Mouse (Mus musculus): Measurements from ENCODE around the gene 2210407C18Rik. TPM values are rescaled to one million over a fixed set of nuclear protein-coding genes. Genes with fewer than 3 reads are reported as not detected.

The 2210407C18Rik gene
- not detected in 2 replicates for polyA plus RNA-seq (2015; fragmentation: Nextera tagmentation; extraction: Ambion mirVana)

DNA sequence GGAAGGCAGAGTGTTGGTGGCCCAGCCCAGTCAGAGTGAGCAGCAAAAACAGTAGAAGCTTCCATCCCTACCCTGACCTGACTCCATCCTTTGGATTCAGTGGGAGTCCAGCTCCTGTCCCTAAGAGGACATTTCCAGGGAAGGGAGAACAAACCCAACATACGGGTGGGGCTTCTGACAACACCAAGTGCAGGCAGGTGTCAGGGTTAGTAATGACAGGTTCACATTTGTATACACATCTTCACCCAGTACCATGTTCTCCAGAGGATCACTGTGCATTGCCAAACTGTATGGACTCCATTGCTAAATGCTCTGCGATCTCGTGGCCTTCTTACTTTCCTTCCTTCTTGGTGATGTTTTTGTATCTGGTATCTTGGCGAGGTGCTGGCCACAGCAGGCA, at the start of gene 2210407C18Rik:
Gene 2210407C18Rik (minus strand): TSS at position 101 of the 400 bp plus-strand sequence.
- Histone ChIP-seq H3K9ac (ENCODE audit: low read depth, low read length) (no peak within 1 kb of the TSS), H3K4me2 (ENCODE audit: low read depth, low read length) (no peak within 1 kb of the TSS), H3K27ac (ENCODE audit: low read length) (no peak within 1 kb of the TSS), H3K36me3 (ENCODE audit: control insufficient read depth, insufficient read depth) (no peaks in the 10 kb centered on the region), H3K4me3 (ENCODE audit: low read depth, low read length) (no peak within 1 kb of the TSS), H3K4me1 (ENCODE audit: control insufficient read depth, low read depth, low read length) (no peaks in the 10 kb centered on the region), H3K9me3 (replicated peaks; ENCODE audit: control insufficient read depth, low read length) (no peaks in the 10 kb centered on the region), H3K27me3 (ENCODE audit: control insufficient read depth, insufficient read depth, low read depth, low read length) (no peaks in the 10 kb centered on the region)
- no peak for ATAC-seq (ENCODE audit: low read depth)
- WGBS (ENCODE audit: insufficient replicate concordance): 63% methylated on average over 4 of the region's 4 CpGs

DNA sequence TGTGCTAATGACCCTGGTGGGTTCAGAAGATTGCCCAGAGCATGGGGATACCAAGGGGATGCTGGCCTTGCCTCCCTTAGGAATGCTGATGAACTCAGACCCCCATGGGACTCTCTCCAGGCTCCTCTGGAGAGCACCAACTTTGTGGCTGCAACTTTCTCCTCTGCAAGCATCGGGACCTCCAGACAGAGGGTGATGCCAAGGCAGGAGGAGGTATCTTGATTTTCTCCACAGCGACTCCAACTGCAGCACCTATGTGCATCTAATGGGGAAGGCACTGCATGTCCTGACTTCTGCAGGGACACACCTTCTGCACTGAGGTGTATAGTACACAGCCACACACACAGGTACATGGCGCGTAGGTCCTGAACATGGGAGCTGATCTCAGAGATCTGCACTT, 42.7 kb upstream of the 2210407C18Rik start, which contains the start of gene Olfr322:
Gene Olfr322 (plus strand): TSS at position 187 of the 400 bp plus-strand sequence.
- no peak for ATAC-seq (ENCODE audit: low read depth)
- H3K9ac ChIP-seq (ENCODE audit: low read depth, low read length): no peak within 1 kb of the TSS
- no peaks in the 10 kb centered on the region for H3K36me3 ChIP-seq (ENCODE audit: control insufficient read depth, insufficient read depth)
- no peaks in the 10 kb centered on the region for H3K4me1 ChIP-seq (ENCODE audit: control insufficient read depth, low read depth, low read length)
- 75% methylated on average over 4 of the region's 4 CpGs for WGBS (ENCODE audit: insufficient replicate concordance)
- H3K4me3 ChIP-seq (ENCODE audit: low read depth, low read length): no peak within 1 kb of the TSS
- no peak within 1 kb of the TSS for H3K4me2 ChIP-seq (ENCODE audit: low read depth, low read length)
- no peaks in the 10 kb centered on the region for H3K27me3 ChIP-seq (ENCODE audit: control insufficient read depth, insufficient read depth, low read depth, low read length)
- no peaks in the 10 kb centered on the region for H3K9me3 ChIP-seq (replicated peaks; ENCODE audit: control insufficient read depth, low read length)
- H3K27ac ChIP-seq (ENCODE audit: low read length): no peak within 1 kb of the TSS

DNA sequence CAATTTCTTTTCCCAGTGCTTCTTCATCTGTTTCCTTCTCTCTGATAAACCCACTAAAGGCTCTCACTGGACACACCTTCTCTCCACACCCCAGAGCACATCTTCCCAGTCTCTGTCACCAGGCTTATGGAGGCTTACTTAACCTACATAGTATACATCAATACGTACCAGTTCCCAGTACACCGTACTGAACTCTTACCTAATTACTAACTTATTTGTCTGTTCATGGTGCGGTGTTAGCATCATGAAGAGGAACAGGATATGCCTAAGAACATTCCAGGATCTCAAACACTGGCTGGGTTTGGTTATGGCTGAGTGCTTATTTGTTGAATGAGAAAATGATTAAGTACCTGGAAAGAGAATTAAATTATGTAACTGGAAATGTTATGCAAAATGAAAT, 39.3 kb upstream of the 2210407C18Rik start:
- Histone ChIP-seq H3K9ac (ENCODE audit: low read depth, low read length) (no peak overlapping the region), H3K27me3 (ENCODE audit: control insufficient read depth, insufficient read depth, low read depth, low read length) (no peaks in the 10 kb centered on the region), H3K9me3 (replicated peaks; ENCODE audit: control insufficient read depth, low read length) (no peaks in the 10 kb centered on the region), H3K4me3 (ENCODE audit: low read depth, low read length) (no peak overlapping the region), H3K27ac (ENCODE audit: low read length) (no peak overlapping the region), H3K36me3 (ENCODE audit: control insufficient read depth, insufficient read depth) (peaks cover 17% of the 10 kb centered on the region), H3K4me2 (ENCODE audit: low read depth, low read length) (no peak overlapping the region), H3K4me1 (ENCODE audit: control insufficient read depth, low read depth, low read length) (no peaks in the 10 kb centered on the region)
- no peak for ATAC-seq (ENCODE audit: low read depth)
- 85% methylated on average over 3 of the region's 3 CpGs for WGBS (ENCODE audit: insufficient replicate concordance)

DNA sequence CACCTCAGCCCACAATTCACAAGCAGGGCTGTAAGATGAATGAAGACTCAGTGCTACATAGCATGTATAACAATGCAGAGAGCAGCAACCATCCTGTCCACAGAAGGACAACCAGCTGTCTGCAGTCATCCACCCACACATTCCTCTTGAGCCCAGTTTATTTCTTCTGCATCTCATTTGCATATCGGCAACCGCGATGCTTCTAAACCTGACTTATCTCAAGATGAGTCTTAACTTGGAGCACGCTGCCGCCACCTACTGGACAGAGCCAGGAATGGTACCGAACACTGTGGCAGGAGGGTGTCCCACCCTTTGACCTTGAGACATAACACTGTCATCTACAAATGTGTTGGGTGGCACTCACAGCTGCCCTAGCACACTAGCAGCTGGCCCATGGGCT, 27.5 kb upstream of the 2210407C18Rik start:
- Histone ChIP-seq H3K4me3 (ENCODE audit: low read depth, low read length) (peak overlapping the region; percentile 40), H3K27me3 (ENCODE audit: control insufficient read depth, insufficient read depth, low read depth, low read length) (no peaks in the 10 kb centered on the region), H3K9ac (ENCODE audit: low read depth, low read length) (peak overlapping the region; percentile 50), H3K27ac (ENCODE audit: low read length) (peak overlapping the region; percentile 100), H3K4me1 (ENCODE audit: control insufficient read depth, low read depth, low read length) (peaks cover 18% of the 10 kb centered on the region), H3K4me2 (ENCODE audit: low read depth, low read length) (peak overlapping the region; percentile 73), H3K9me3 (replicated peaks; ENCODE audit: control insufficient read depth, low read length) (no peaks in the 10 kb centered on the region), H3K36me3 (ENCODE audit: control insufficient read depth, insufficient read depth) (peaks cover 34% of the 10 kb centered on the region)
- ATAC-seq (ENCODE audit: low read depth): no peak
- WGBS (ENCODE audit: insufficient replicate concordance): 25% methylated on average over 6 of the region's 6 CpGs

DNA sequence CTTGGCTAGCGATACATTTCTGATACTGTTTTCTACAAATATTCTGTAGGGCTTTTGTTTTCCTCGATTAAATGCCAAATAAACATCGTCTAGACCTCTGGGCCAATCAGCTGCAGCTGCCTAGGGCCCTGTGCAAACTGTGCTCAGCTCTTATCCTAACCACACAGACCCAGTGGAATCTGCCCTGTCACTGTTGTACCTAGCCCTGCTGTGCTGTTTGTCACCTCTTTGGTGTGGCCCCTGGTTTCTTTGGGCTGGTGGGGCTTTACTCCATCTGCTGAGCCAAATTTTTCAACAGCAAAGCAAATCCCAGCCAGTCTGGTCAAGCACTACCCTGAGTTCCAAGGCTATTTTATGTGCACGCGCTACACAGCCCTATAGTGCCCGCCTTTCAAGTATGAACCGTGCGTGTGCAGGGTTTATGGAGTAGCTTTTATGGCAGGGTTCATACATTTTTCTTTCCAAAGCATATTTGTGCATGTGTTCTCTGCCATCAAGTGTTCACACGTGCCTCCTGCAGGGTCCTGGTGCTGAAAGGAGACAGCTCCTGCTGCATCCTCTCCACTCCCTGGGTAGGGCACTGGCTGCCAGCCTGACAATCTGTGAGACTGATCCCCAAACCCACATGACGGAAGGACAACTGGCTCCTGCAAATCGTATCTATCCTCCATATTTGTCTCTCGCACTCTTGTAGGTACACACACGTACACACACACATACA, 25.9 kb upstream of the 2210407C18Rik start:
- peak overlapping the region; percentile 73 for H3K4me2 ChIP-seq (ENCODE audit: low read depth, low read length)
- peak; percentile 98 for ATAC-seq (ENCODE audit: low read depth)
- peaks cover 24% of the 10 kb centered on the region for H3K36me3 ChIP-seq (ENCODE audit: control insufficient read depth, insufficient read depth)
- H3K9me3 ChIP-seq (replicated peaks; ENCODE audit: control insufficient read depth, low read length): no peaks in the 10 kb centered on the region
- H3K4me3 ChIP-seq (ENCODE audit: low read depth, low read length): peak overlapping the region; percentile 73
- H3K27me3 ChIP-seq (ENCODE audit: control insufficient read depth, insufficient read depth, low read depth, low read length): no peaks in the 10 kb centered on the region
- peak overlapping the region; percentile 100 for H3K27ac ChIP-seq (ENCODE audit: low read length)
- H3K9ac ChIP-seq (ENCODE audit: low read depth, low read length): peak overlapping the region; percentile 89
- 37% methylated on average over 13 of the region's 13 CpGs for WGBS (ENCODE audit: insufficient replicate concordance)
- peaks cover 19% of the 10 kb centered on the region for H3K4me1 ChIP-seq (ENCODE audit: control insufficient read depth, low read depth, low read length)

DNA sequence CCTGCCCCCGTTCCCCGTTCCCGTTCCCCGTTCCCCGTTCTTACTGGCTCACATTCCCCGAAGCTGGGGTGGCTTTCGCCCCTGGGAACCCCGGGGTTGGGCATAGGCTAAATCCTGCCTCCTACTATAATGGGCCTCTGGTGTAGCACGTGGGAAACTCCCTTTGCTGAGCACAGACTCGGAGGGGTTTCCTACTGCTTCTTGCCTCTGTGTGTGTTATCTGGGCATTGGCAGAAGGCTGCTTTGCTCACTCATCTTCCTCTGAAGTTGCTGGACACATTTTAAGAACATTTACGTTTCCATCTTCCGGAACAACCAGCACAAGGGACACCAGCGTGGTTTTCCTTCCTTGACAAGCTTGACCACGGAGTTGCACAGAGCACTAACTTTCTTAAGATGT, 25.2 kb upstream of the 2210407C18Rik start:
- Histone ChIP-seq H3K4me3 (ENCODE audit: low read depth, low read length) (peak overlapping the region; percentile 73), H3K27me3 (ENCODE audit: control insufficient read depth, insufficient read depth, low read depth, low read length) (no peaks in the 10 kb centered on the region), H3K9me3 (replicated peaks; ENCODE audit: control insufficient read depth, low read length) (no peaks in the 10 kb centered on the region), H3K36me3 (ENCODE audit: control insufficient read depth, insufficient read depth) (peaks cover 21% of the 10 kb centered on the region), H3K4me1 (ENCODE audit: control insufficient read depth, low read depth, low read length) (peaks cover 21% of the 10 kb centered on the region), H3K27ac (ENCODE audit: low read length) (peak overlapping the region; percentile 100), H3K9ac (ENCODE audit: low read depth, low read length) (peak overlapping the region; percentile 89), H3K4me2 (ENCODE audit: low read depth, low read length) (peak overlapping the region; percentile 73)
- ATAC-seq (ENCODE audit: low read depth): peak; percentile 75
- 6% methylated on average over 14 of the region's 14 CpGs for WGBS (ENCODE audit: insufficient replicate concordance)

DNA sequence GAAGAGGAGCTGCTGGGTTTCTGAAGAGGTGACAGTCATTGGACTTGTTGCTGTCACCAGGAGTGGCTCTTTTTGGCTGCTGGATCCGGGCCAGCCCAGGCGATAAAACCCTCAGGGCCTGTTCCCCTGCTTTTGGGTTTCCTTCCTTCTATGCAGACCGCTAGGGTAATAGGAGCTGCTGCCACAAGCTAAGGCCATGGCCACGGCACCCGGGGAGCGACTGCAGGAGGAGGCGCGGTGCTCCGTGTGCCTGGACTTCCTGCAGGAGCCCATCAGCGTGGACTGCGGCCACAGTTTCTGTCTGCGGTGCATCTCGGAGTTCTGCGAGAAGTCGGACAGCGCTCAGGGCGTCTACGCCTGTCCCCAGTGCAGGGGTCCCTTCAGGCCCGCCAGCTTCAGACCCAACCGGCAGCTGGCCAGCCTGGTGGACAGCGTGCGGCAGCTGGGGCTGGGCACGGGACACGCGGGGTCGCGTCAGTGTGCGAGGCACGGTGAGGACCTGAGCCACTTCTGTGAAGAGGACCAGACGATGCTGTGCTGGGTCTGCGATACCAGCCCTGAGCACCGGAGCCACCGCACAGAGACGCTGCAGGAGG, 24.5 kb upstream of the 2210407C18Rik start, which contains the start of gene Trim58:
Gene Trim58 (plus strand): TSS at position 194 of the 596 bp plus-strand sequence.
- H3K9ac ChIP-seq (ENCODE audit: low read depth, low read length): peak within 1 kb of the TSS; percentile 89
- no peaks in the 10 kb centered on the region for H3K27me3 ChIP-seq (ENCODE audit: control insufficient read depth, insufficient read depth, low read depth, low read length)
- ATAC-seq (ENCODE audit: low read depth): peak; percentile 17
- H3K4me1 ChIP-seq (ENCODE audit: control insufficient read depth, low read depth, low read length): peaks cover 21% of the 10 kb centered on the region
- WGBS (ENCODE audit: insufficient replicate concordance): under 1% methylated on average over 34 of the region's 34 CpGs
- H3K4me3 ChIP-seq (ENCODE audit: low read depth, low read length): peak within 1 kb of the TSS; percentile 73
- H3K9me3 ChIP-seq (replicated peaks; ENCODE audit: control insufficient read depth, low read length): no peaks in the 10 kb centered on the region
- peak within 1 kb of the TSS; percentile 73 for H3K4me2 ChIP-seq (ENCODE audit: low read depth, low read length)
- H3K36me3 ChIP-seq (ENCODE audit: control insufficient read depth, insufficient read depth): peaks cover 14% of the 10 kb centered on the region
- peak within 1 kb of the TSS; percentile 100 for H3K27ac ChIP-seq (ENCODE audit: low read length)

DNA sequence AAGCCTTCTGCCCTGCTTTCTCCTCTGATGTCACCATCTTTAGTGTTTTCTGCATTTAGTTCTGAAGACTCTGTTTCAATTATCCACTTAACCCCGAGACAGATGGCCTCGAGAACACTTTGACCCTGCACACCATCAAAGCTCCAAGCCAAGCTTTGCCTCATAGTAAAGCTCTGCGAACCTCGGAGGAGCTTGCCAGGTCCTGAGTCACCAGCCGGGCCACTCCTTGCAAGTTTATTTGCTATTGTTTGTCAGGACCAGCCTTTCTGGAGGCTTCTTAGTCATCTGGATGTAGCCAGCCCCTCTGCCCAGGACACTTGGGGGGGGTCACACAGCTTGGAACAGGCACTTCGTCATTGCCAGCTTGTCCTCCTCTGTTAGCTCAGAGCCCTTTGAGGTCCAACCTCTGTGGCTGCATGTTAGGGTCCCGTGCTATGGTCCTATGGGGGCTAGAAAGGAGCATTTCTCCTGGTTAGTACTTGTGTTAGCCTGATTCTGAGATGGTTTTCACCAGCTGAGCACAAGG, 22.4 kb upstream of the 2210407C18Rik start:
- Histone ChIP-seq H3K9ac (ENCODE audit: low read depth, low read length) (no peak overlapping the region), H3K27me3 (ENCODE audit: control insufficient read depth, insufficient read depth, low read depth, low read length) (no peaks in the 10 kb centered on the region), H3K36me3 (ENCODE audit: control insufficient read depth, insufficient read depth) (0 out of 2 replicates have a peak, but pooled peaks cover 3% of the 10 kb centered on the region), H3K4me1 (ENCODE audit: control insufficient read depth, low read depth, low read length) (peaks cover 17% of the 10 kb centered on the region), H3K27ac (ENCODE audit: low read length) (no peak overlapping the region), H3K4me2 (ENCODE audit: low read depth, low read length) (no peak overlapping the region), H3K4me3 (ENCODE audit: low read depth, low read length) (no peak overlapping the region), H3K9me3 (replicated peaks; ENCODE audit: control insufficient read depth, low read length) (no peaks in the 10 kb centered on the region)
- ATAC-seq (ENCODE audit: low read depth): no peak
- 70% methylated on average over 7 of the region's 7 CpGs for WGBS (ENCODE audit: insufficient replicate concordance)

All from liver, embryonic 16.5 days (tissue).